Mouse (Mus musculus): ENCODE results near the gene Gipc3.

Gene Gipc3

GRCm38 (mm10) chr10:81301321-81301720 is 41.7 kb downstream of the Gipc3 start:
- no peak for DNase-seq (ENCODE audit: low spot score in 2 of 2)

- no peak for DNase-seq (ENCODE audit: low spot score in 2 of 2)
These were observed 42.6 kb downstream of the Gipc3 start for GRCm38 (mm10) chr10:81300352-81300907.

GRCm38 (mm10) chr10:81299585-81300351 is 43.3 kb downstream of the Gipc3 start:
- DNase-seq (ENCODE audit: low spot score in 2 of 2), result no peak

- peak; percentile 84 to 86 for DNase-seq (ENCODE audit: low spot score in 2 of 2)
These were observed 44.5 kb downstream of the Gipc3 start for GRCm38 (mm10) chr10:81298369-81299100.

- DNase-seq (ENCODE audit: low spot score in 2 of 2), result peak; percentile 80 to 81
These were observed 45.2 kb downstream of the Gipc3 start for GRCm38 (mm10) chr10:81297845-81298244.

- peak; percentile 62 to 67 for DNase-seq (ENCODE audit: low spot score in 2 of 2)
These were observed 45.8 kb downstream of the Gipc3 start for GRCm38 (mm10) chr10:81297246-81297645.

- DNase-seq (ENCODE audit: low spot score in 2 of 2), result no peak
These were observed 47.9 kb downstream of the Gipc3 start for GRCm38 (mm10) chr10:81295185-81295584.

GRCm38 (mm10) chr10:81294442-81294841 is 48.6 kb downstream of the Gipc3 start:
- DNase-seq (ENCODE audit: low spot score in 2 of 2), result no peak

GRCm38 (mm10) chr10:81293334-81294030 is 49.6 kb downstream of the Gipc3 start:
- DNase-seq (ENCODE audit: low spot score in 2 of 2), result no peak

- DNase-seq (ENCODE audit: low spot score in 2 of 2), result peak; percentile 100
These were observed 50.3 kb downstream of the Gipc3 start, which contains the start of gene Pip5k1c for GRCm38 (mm10) chr10:81292554-81293333. Gene Pip5k1c, plus strand, starts transcription at chr10:81292963.

- DNase-seq (ENCODE audit: low spot score in 2 of 2), result no peak
These were observed 51.5 kb downstream of the Gipc3 start, which contains the start of gene Tjp3 for GRCm38 (mm10) chr10:81291511-81292104. Gene Tjp3, minus strand, starts transcription at chr10:81291581.

- DNase-seq (ENCODE audit: low spot score in 2 of 2), result no peak
These were observed 52.2 kb downstream of the Gipc3 start for GRCm38 (mm10) chr10:81290698-81291460.

GRCm38 (mm10) chr10:81289811-81290210 is 53.3 kb downstream of the Gipc3 start:
- DNase-seq (ENCODE audit: low spot score in 2 of 2), result no peak

GRCm38 (mm10) chr10:81289278-81289677 is 53.8 kb downstream of the Gipc3 start:
- DNase-seq (ENCODE audit: low spot score in 2 of 2), result peak; percentile 54 to 58

GRCm38 (mm10) chr10:81288601-81289000 is 54.5 kb downstream of the Gipc3 start:
- no peak for DNase-seq (ENCODE audit: low spot score in 2 of 2)

- DNase-seq (ENCODE audit: low spot score in 2 of 2), result peak; percentile 49 to 71
These were observed 55.4 kb downstream of the Gipc3 start for GRCm38 (mm10) chr10:81287513-81288157.

GRCm38 (mm10) chr10:81286586-81286985 is 56.5 kb downstream of the Gipc3 start:
- DNase-seq (ENCODE audit: low spot score in 2 of 2), result no peak

GRCm38 (mm10) chr10:81285694-81286450 is 57.2 kb downstream of the Gipc3 start:
- DNase-seq (ENCODE audit: low spot score in 2 of 2), result peak; percentile 92
